In genomic region chr16:20715976-20716840, GRCm38 (mm10) we compare ENCODE assay signal across 1 mouse cellular context.
A peak's percentile ranks its signal among the peaks of the same experiment; 100 is the strongest.
TF ChIP-seq lines count a peak whose summit lies in the region.

No protein-coding gene starts in this region.

TF ChIP-seq in myocyte, 11 proteins besides CTCF, POLR2A, EP300 and RAD21:
- TF ChIP-seq USF1 (IDR thresholded peaks at IDR 0.05; ENCODE audit: low read depth): no peak
- peak in 1 of 3 experiments; percentile 7 for TF ChIP-seq MYOG (IDR thresholded peaks at IDR 0.05; ENCODE audit: control insufficient read depth in 1 of 3, insufficient read depth in 1 of 3, insufficient read length in 2 of 3, low read depth in 2 of 3)
- TF ChIP-seq POLR2AphosphoS2 (IDR thresholded peaks at IDR 0.05; ENCODE audit: insufficient read length, low read depth): peak; percentile 72
